Mouse (Mus musculus): ENCODE data around the gene Herc2. TPM values are rescaled to one million over a fixed set of nuclear protein-coding genes. Genes with fewer than 3 reads are reported as not detected.

Gene Herc2
- total and polyA plus RNA-seq, 2 experiments from 2014 or later, result 13.0 to 21.6 TPM

- Histone ChIP-seq H3K4me3 (ENCODE audit: low read depth, low read length) (peak within 1 kb of the TSS; percentile 85), H3K4me2 (ENCODE audit: low read depth, low read length) (peak within 1 kb of the TSS; percentile 98), H3K27me3 (ENCODE audit: control insufficient read depth, insufficient read depth, low read length) (no peaks in the 10 kb centered on the region), H3K36me3 (replicated peaks; ENCODE audit: control insufficient read depth, insufficient read depth, low read length) (no peaks in the 10 kb centered on the region), H3K4me1 (ENCODE audit: control insufficient read depth, insufficient read depth) (no peaks in the 10 kb centered on the region), H3K27ac (ENCODE audit: low read depth) (no peak within 1 kb of the TSS), H3K9me3 (replicated peaks; ENCODE audit: control insufficient read depth, low read length) (no peaks in the 10 kb centered on the region), H3K9ac (replicated peaks; ENCODE audit: low read depth, low read length) (peak within 1 kb of the TSS; percentile 72)
- DNase-seq (ENCODE audit: low spot score), result no peak
- ATAC-seq (ENCODE audit: insufficient read depth, low read depth), result no peak
- WGBS, result 38% methylated on average over 3 of the region's 3 CpGs
- no peak for TF ChIP-seq CTCF (IDR thresholded peaks at IDR 0.05; ENCODE audit: low read depth)
- TF ChIP-seq EP300 (IDR thresholded peaks at IDR 0.05; ENCODE audit: low read depth), result no peak
These were observed 30.1 kb upstream of the Herc2 start, which contains the start of gene Nipa1 for GRCm38 (mm10) chr7:56019930-56020253. Gene Nipa1, minus strand, starts transcription at chr7:56019954.

GRCm38 (mm10) chr7:56023586-56023985 is 26.4 kb upstream of the Herc2 start:
- H3K27ac ChIP-seq (ENCODE audit: low read depth), result no peak overlapping the region
- no peak overlapping the region for H3K9ac ChIP-seq (replicated peaks; ENCODE audit: low read depth, low read length)
- H3K4me1 ChIP-seq (ENCODE audit: control insufficient read depth, insufficient read depth), result no peaks in the 10 kb centered on the region
- no peak for TF ChIP-seq EP300 (IDR thresholded peaks at IDR 0.05; ENCODE audit: low read depth)
- TF ChIP-seq CTCF (IDR thresholded peaks at IDR 0.05; ENCODE audit: low read depth), result no peak
- 81% methylated on average over 3 of the region's 3 CpGs for WGBS
- no peak overlapping the region for H3K4me2 ChIP-seq (ENCODE audit: low read depth, low read length)
- H3K27me3 ChIP-seq (ENCODE audit: control insufficient read depth, insufficient read depth, low read length), result no peaks in the 10 kb centered on the region
- no peak for DNase-seq (ENCODE audit: low spot score)
- H3K36me3 ChIP-seq (replicated peaks; ENCODE audit: control insufficient read depth, insufficient read depth, low read length), result no peaks in the 10 kb centered on the region
- ATAC-seq (ENCODE audit: insufficient read depth, low read depth), result no peak
- H3K4me3 ChIP-seq (ENCODE audit: low read depth, low read length), result no peak overlapping the region
- H3K9me3 ChIP-seq (replicated peaks; ENCODE audit: control insufficient read depth, low read length), result no peaks in the 10 kb centered on the region

- ATAC-seq (ENCODE audit: insufficient read depth, low read depth), result no peak
- 12% methylated on average over 5 of the region's 5 CpGs for WGBS
- H3K27me3 ChIP-seq (ENCODE audit: control insufficient read depth, insufficient read depth, low read length), result no peaks in the 10 kb centered on the region
- DNase-seq (ENCODE audit: low spot score), result peak; percentile 64
- H3K9ac ChIP-seq (replicated peaks; ENCODE audit: low read depth, low read length), result no peak overlapping the region
- no peak overlapping the region for H3K4me3 ChIP-seq (ENCODE audit: low read depth, low read length)
- peak; percentile 93 for TF ChIP-seq CTCF (IDR thresholded peaks at IDR 0.05; ENCODE audit: low read depth)
- TF ChIP-seq EP300 (IDR thresholded peaks at IDR 0.05; ENCODE audit: low read depth), result no peak
- no peaks in the 10 kb centered on the region for H3K9me3 ChIP-seq (replicated peaks; ENCODE audit: control insufficient read depth, low read length)
- H3K27ac ChIP-seq (ENCODE audit: low read depth), result no peak overlapping the region
- no peaks in the 10 kb centered on the region for H3K36me3 ChIP-seq (replicated peaks; ENCODE audit: control insufficient read depth, insufficient read depth, low read length)
- H3K4me1 ChIP-seq (ENCODE audit: control insufficient read depth, insufficient read depth), result no peaks in the 10 kb centered on the region
- H3K4me2 ChIP-seq (ENCODE audit: low read depth, low read length), result no peak overlapping the region
These were observed 7.6 kb upstream of the Herc2 start for GRCm38 (mm10) chr7:56042353-56042752.

GRCm38 (mm10) chr7:56043577-56044266 is 6.3 kb upstream of the Herc2 start:
- Histone ChIP-seq H3K27me3 (ENCODE audit: control insufficient read depth, insufficient read depth, low read length) (no peaks in the 10 kb centered on the region), H3K4me1 (ENCODE audit: control insufficient read depth, insufficient read depth) (no peaks in the 10 kb centered on the region), H3K9me3 (replicated peaks; ENCODE audit: control insufficient read depth, low read length) (no peaks in the 10 kb centered on the region), H3K4me2 (ENCODE audit: low read depth, low read length) (no peak overlapping the region), H3K9ac (replicated peaks; ENCODE audit: low read depth, low read length) (no peak overlapping the region), H3K36me3 (replicated peaks; ENCODE audit: control insufficient read depth, insufficient read depth, low read length) (no peaks in the 10 kb centered on the region), H3K27ac (ENCODE audit: low read depth) (no peak overlapping the region), H3K4me3 (ENCODE audit: low read depth, low read length) (no peak overlapping the region)
- DNase-seq (ENCODE audit: low spot score), result no peak
- ATAC-seq (ENCODE audit: insufficient read depth, low read depth), result no peak
- TF ChIP-seq CTCF (IDR thresholded peaks at IDR 0.05; ENCODE audit: low read depth) (no peak), EP300 (IDR thresholded peaks at IDR 0.05; ENCODE audit: low read depth) (no peak)
- 55% methylated on average over 4 of the region's 4 CpGs for WGBS

- ATAC-seq (ENCODE audit: insufficient read depth, low read depth) (no peak), DNase-seq (ENCODE audit: low spot score) (no peak)
- 62% methylated on average over 3 of the region's 3 CpGs for WGBS
- no peak overlapping the region for H3K4me3 ChIP-seq (ENCODE audit: low read depth, low read length)
- no peak overlapping the region for H3K4me2 ChIP-seq (ENCODE audit: low read depth, low read length)
- no peak overlapping the region for H3K27ac ChIP-seq (ENCODE audit: low read depth)
- H3K9me3 ChIP-seq (replicated peaks; ENCODE audit: control insufficient read depth, low read length), result no peaks in the 10 kb centered on the region
- H3K27me3 ChIP-seq (ENCODE audit: control insufficient read depth, insufficient read depth, low read length), result no peaks in the 10 kb centered on the region
- TF ChIP-seq EP300 (IDR thresholded peaks at IDR 0.05; ENCODE audit: low read depth) (no peak), CTCF (IDR thresholded peaks at IDR 0.05; ENCODE audit: low read depth) (no peak)
- no peaks in the 10 kb centered on the region for H3K4me1 ChIP-seq (ENCODE audit: control insufficient read depth, insufficient read depth)
- H3K36me3 ChIP-seq (replicated peaks; ENCODE audit: control insufficient read depth, insufficient read depth, low read length), result no peaks in the 10 kb centered on the region
- no peak overlapping the region for H3K9ac ChIP-seq (replicated peaks; ENCODE audit: low read depth, low read length)
These were observed 5.7 kb upstream of the Herc2 start for GRCm38 (mm10) chr7:56044267-56044629.

- DNase-seq (ENCODE audit: low spot score), result no peak
- Histone ChIP-seq H3K4me1 (ENCODE audit: control insufficient read depth, insufficient read depth) (peaks cover 5% of the 10 kb centered on the region; the same call in 1 of the 2 replicates), H3K27me3 (ENCODE audit: control insufficient read depth, insufficient read depth, low read length) (no peaks in the 10 kb centered on the region), H3K27ac (ENCODE audit: low read depth) (no peak overlapping the region), H3K4me2 (ENCODE audit: low read depth, low read length) (no peak overlapping the region), H3K9ac (replicated peaks; ENCODE audit: low read depth, low read length) (no peak overlapping the region), H3K9me3 (replicated peaks; ENCODE audit: control insufficient read depth, low read length) (no peaks in the 10 kb centered on the region), H3K4me3 (ENCODE audit: low read depth, low read length) (no peak overlapping the region), H3K36me3 (replicated peaks; ENCODE audit: control insufficient read depth, insufficient read depth, low read length) (no peaks in the 10 kb centered on the region)
- ATAC-seq (ENCODE audit: insufficient read depth, low read depth), result no peak
- TF ChIP-seq EP300 (IDR thresholded peaks at IDR 0.05; ENCODE audit: low read depth), result no peak
- no peak for TF ChIP-seq CTCF (IDR thresholded peaks at IDR 0.05; ENCODE audit: low read depth)
- 45% methylated on average over 1 of the region's 1 CpGs for WGBS
These were observed 2.8 kb upstream of the Herc2 start for GRCm38 (mm10) chr7:56047178-56047577.

Data from heart, postnatal 0 days (tissue).